Mouse (Mus musculus): Measurements from ENCODE around the gene Olfr1419. TPM values are rescaled to one million over a fixed set of nuclear protein-coding genes. Genes with fewer than 3 reads are reported as not detected.
"Not testable (repeated sequence)": the region's sequence is repeated elsewhere in the genome, so short reads cannot be mapped to it uniquely, and the experiment has no call there.

Olfr1419 gene
- not detected in 2 replicates for polyA plus RNA-seq (2015; fragmentation: Nextera tagmentation; extraction: Ambion mirVana)

- no peak within 1 kb of the TSS for H3K4me2 ChIP-seq (ENCODE audit: low read depth, low read length)
- no peak within 1 kb of the TSS for H3K4me3 ChIP-seq (ENCODE audit: low read length)
- no peaks in the 10 kb centered on the region for H3K36me3 ChIP-seq (ENCODE audit: control insufficient read depth, insufficient read depth)
- H3K9ac ChIP-seq (ENCODE audit: low read length), result no peak within 1 kb of the TSS
- 57% methylated on average over 1 of the region's 1 CpGs for WGBS
- H3K27ac ChIP-seq (ENCODE audit: low read length), result no peak within 1 kb of the TSS
- no peaks in the 10 kb centered on the region for H3K4me1 ChIP-seq (ENCODE audit: control insufficient read depth, insufficient read depth, low read length)
- no peaks in the 10 kb centered on the region for H3K27me3 ChIP-seq (ENCODE audit: control insufficient read depth, insufficient read depth, low read length)
- no peaks in the 10 kb centered on the region for H3K9me3 ChIP-seq (replicated peaks; ENCODE audit: control insufficient read depth, low read length)
- ATAC-seq (replicated peaks; ENCODE audit: extremely low read depth, insufficient read depth, low FRiP score), result no peak
Measured at GRCm38 (mm10) chr19:11875006-11875405, at the start of gene Olfr1419. Gene Olfr1419, minus strand, starts transcription at chr19:11875106.

DNA sequence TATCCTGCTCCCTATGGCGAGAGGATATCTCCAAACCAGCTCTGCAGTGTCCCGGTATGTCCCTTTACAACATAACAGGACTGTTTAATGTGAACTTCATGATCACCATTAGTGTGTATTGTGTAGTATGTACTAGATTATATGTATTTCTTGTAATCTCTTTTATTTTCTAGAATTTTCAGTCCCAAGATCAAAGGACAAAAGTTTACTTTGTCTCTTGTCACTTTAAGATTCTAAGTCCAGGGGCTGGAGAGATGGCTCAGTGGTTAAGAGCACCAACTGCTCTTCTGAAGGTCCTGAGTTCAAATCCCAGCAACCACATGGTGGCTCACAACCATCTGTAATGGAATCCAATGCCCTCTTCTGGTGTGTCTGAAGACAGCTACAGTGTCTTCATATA, 47.6 kb upstream of the Olfr1419 start:
- H3K36me3 ChIP-seq (ENCODE audit: control insufficient read depth, insufficient read depth), result peaks cover 57% of the 10 kb centered on the region
- not testable (repeated sequence) for H3K27me3 ChIP-seq (ENCODE audit: control insufficient read depth, insufficient read depth, low read length); H3K9me3 ChIP-seq (replicated peaks; ENCODE audit: control insufficient read depth, low read length); ATAC-seq (replicated peaks; ENCODE audit: extremely low read depth, insufficient read depth, low FRiP score); H3K4me1 ChIP-seq (ENCODE audit: control insufficient read depth, insufficient read depth, low read length); H3K27ac ChIP-seq (ENCODE audit: low read length); H3K4me2 ChIP-seq (ENCODE audit: low read depth, low read length); H3K4me3 ChIP-seq (ENCODE audit: low read length); H3K9ac ChIP-seq (ENCODE audit: low read length)
- 98% methylated on average over 2 of the region's 2 CpGs for WGBS

DNA sequence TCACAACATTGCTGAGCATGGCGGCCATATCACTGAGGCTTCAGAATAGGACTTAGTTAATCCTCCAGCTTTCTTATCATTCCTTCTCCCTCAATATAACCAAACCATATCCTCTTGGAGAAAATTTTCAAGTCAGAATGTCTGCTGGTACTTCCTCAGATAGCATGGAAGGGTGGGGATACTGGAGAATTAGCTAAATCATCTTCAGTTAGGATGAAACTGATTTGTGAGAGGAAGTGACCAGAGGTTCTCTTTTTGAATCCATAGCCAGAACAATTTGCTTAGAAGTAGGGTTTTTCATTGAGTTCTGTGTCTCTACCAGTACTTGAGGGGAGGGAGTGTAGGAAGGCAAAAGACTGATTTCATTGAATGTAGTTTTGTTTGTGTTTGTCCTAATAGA, 47.2 kb upstream of the Olfr1419 start:
- no peak overlapping the region for H3K4me2 ChIP-seq (ENCODE audit: low read depth, low read length)

GRCm38 (mm10) chr19:11915804-11916203, 40.9 kb upstream of the Olfr1419 start:
- Histone ChIP-seq H3K9me3 (replicated peaks; ENCODE audit: control insufficient read depth, low read length) (no peaks in the 10 kb centered on the region), H3K36me3 (ENCODE audit: control insufficient read depth, insufficient read depth) (peaks cover 18% of the 10 kb centered on the region), H3K4me3 (ENCODE audit: low read length) (no peak overlapping the region), H3K4me2 (ENCODE audit: low read depth, low read length) (no peak overlapping the region), H3K4me1 (ENCODE audit: control insufficient read depth, insufficient read depth, low read length) (peaks cover 26% of the 10 kb centered on the region), H3K27ac (ENCODE audit: low read length) (no peak overlapping the region), H3K27me3 (ENCODE audit: control insufficient read depth, insufficient read depth, low read length) (no peaks in the 10 kb centered on the region), H3K9ac (ENCODE audit: low read length) (no peak overlapping the region)
- WGBS, result 9% methylated on average over 2 of the region's 2 CpGs
- no peak for ATAC-seq (replicated peaks; ENCODE audit: extremely low read depth, insufficient read depth, low FRiP score)

More for the DNA sequence above, 47.2 kb upstream of the Olfr1419 start:
- no peak for ATAC-seq (replicated peaks; ENCODE audit: extremely low read depth, insufficient read depth, low FRiP score)
- Histone ChIP-seq H3K4me3 (ENCODE audit: low read length) (no peak overlapping the region), H3K27ac (ENCODE audit: low read length) (no peak overlapping the region), H3K4me1 (ENCODE audit: control insufficient read depth, insufficient read depth, low read length) (0 out of 2 replicates have a peak, but pooled peaks cover 3% of the 10 kb centered on the region), H3K9ac (ENCODE audit: low read length) (no peak overlapping the region), H3K27me3 (ENCODE audit: control insufficient read depth, insufficient read depth, low read length) (no peaks in the 10 kb centered on the region), H3K36me3 (ENCODE audit: control insufficient read depth, insufficient read depth) (peaks cover 55% of the 10 kb centered on the region), H3K9me3 (replicated peaks; ENCODE audit: control insufficient read depth, low read length) (no peaks in the 10 kb centered on the region)
- WGBS, result 94% methylated on average over 1 of the region's 1 CpGs

- Histone ChIP-seq H3K27me3 (ENCODE audit: control insufficient read depth, insufficient read depth, low read length) (no peaks in the 10 kb centered on the region), H3K4me2 (ENCODE audit: low read depth, low read length) (peak overlapping the region; percentile 66), H3K9ac (ENCODE audit: low read length) (peak overlapping the region; percentile 91), H3K4me3 (ENCODE audit: low read length) (peak overlapping the region; percentile 74), H3K4me1 (ENCODE audit: control insufficient read depth, insufficient read depth, low read length) (peaks cover 26% of the 10 kb centered on the region), H3K36me3 (ENCODE audit: control insufficient read depth, insufficient read depth) (peaks cover 6% of the 10 kb centered on the region), H3K27ac (ENCODE audit: low read length) (peak overlapping the region; percentile 95), H3K9me3 (replicated peaks; ENCODE audit: control insufficient read depth, low read length) (no peaks in the 10 kb centered on the region)
- WGBS, result 0% methylated on average over 43 of the region's 54 CpGs
- peak; percentile 12 for ATAC-seq (replicated peaks; ENCODE audit: extremely low read depth, insufficient read depth, low FRiP score)
Measured at GRCm38 (mm10) chr19:11912533-11913121, 37.7 kb upstream of the Olfr1419 start.

GRCm38 (mm10) chr19:11912037-11912532, 37.2 kb upstream of the Olfr1419 start, which contains the start of gene Patl1:
Gene Patl1, plus strand, starts transcription at chr19:11912399.
- Histone ChIP-seq H3K27me3 (ENCODE audit: control insufficient read depth, insufficient read depth, low read length) (no peaks in the 10 kb centered on the region), H3K27ac (ENCODE audit: low read length) (peak within 1 kb of the TSS; percentile 95), H3K36me3 (ENCODE audit: control insufficient read depth, insufficient read depth) (peaks cover 6% of the 10 kb centered on the region), H3K4me3 (ENCODE audit: low read length) (peak within 1 kb of the TSS; percentile 74), H3K9me3 (replicated peaks; ENCODE audit: control insufficient read depth, low read length) (no peaks in the 10 kb centered on the region), H3K4me2 (ENCODE audit: low read depth, low read length) (peak within 1 kb of the TSS; percentile 71), H3K9ac (ENCODE audit: low read length) (peak within 1 kb of the TSS; percentile 91), H3K4me1 (ENCODE audit: control insufficient read depth, insufficient read depth, low read length) (peaks cover 26% of the 10 kb centered on the region)
- under 1% methylated on average over 52 of the region's 53 CpGs for WGBS
- peak; percentile 97 for ATAC-seq (replicated peaks; ENCODE audit: extremely low read depth, insufficient read depth, low FRiP score)

- H3K9ac ChIP-seq (ENCODE audit: low read length), result peak overlapping the region; percentile 84
- H3K27me3 ChIP-seq (ENCODE audit: control insufficient read depth, insufficient read depth, low read length), result no peaks in the 10 kb centered on the region
- peak overlapping the region; percentile 74 for H3K4me3 ChIP-seq (ENCODE audit: low read length)
- peaks cover 25% of the 10 kb centered on the region for H3K4me1 ChIP-seq (ENCODE audit: control insufficient read depth, insufficient read depth, low read length)
- peak overlapping the region; percentile 71 for H3K4me2 ChIP-seq (ENCODE audit: low read depth, low read length)
- H3K36me3 ChIP-seq (ENCODE audit: control insufficient read depth, insufficient read depth), result peaks cover 6% of the 10 kb centered on the region
- WGBS, result 3% methylated on average over 17 of the region's 17 CpGs
- no peaks in the 10 kb centered on the region for H3K9me3 ChIP-seq (replicated peaks; ENCODE audit: control insufficient read depth, low read length)
- ATAC-seq (replicated peaks; ENCODE audit: extremely low read depth, insufficient read depth, low FRiP score), result peak; percentile 50
- H3K27ac ChIP-seq (ENCODE audit: low read length), result peak overlapping the region; percentile 95
Measured at GRCm38 (mm10) chr19:11911603-11912002, 36.7 kb upstream of the Olfr1419 start.

- H3K27ac ChIP-seq (ENCODE audit: low read length), result peak overlapping the region; percentile 95
- peaks cover 20% of the 10 kb centered on the region for H3K4me1 ChIP-seq (ENCODE audit: control insufficient read depth, insufficient read depth, low read length)
- WGBS, result 78% methylated on average over 5 of the region's 5 CpGs
- H3K27me3 ChIP-seq (ENCODE audit: control insufficient read depth, insufficient read depth, low read length), result no peaks in the 10 kb centered on the region
- H3K9me3 ChIP-seq (replicated peaks; ENCODE audit: control insufficient read depth, low read length), result no peaks in the 10 kb centered on the region
- peak overlapping the region; percentile 71 for H3K4me2 ChIP-seq (ENCODE audit: low read depth, low read length)
- H3K4me3 ChIP-seq (ENCODE audit: low read length), result peak overlapping the region; percentile 74
- peaks cover 6% of the 10 kb centered on the region for H3K36me3 ChIP-seq (ENCODE audit: control insufficient read depth, insufficient read depth)
- no peak for ATAC-seq (replicated peaks; ENCODE audit: extremely low read depth, insufficient read depth, low FRiP score)
- H3K9ac ChIP-seq (ENCODE audit: low read length), result peak overlapping the region; percentile 84
Measured at GRCm38 (mm10) chr19:11911021-11911420, 36.1 kb upstream of the Olfr1419 start.

- no peak for ATAC-seq (replicated peaks; ENCODE audit: extremely low read depth, insufficient read depth, low FRiP score)
Measured at GRCm38 (mm10) chr19:11886265-11886664, 11.4 kb upstream of the Olfr1419 start, which contains the start of gene Olfr1420. Gene Olfr1420, plus strand, starts transcription at chr19:11886565.

More at GRCm38 (mm10) chr19:11886265-11886664, 11.4 kb upstream of the Olfr1419 start, which contains the start of gene Olfr1420:
- Histone ChIP-seq H3K9ac (ENCODE audit: low read length) (no peak within 1 kb of the TSS), H3K36me3 (ENCODE audit: control insufficient read depth, insufficient read depth) (no peaks in the 10 kb centered on the region), H3K9me3 (replicated peaks; ENCODE audit: control insufficient read depth, low read length) (no peaks in the 10 kb centered on the region), H3K27ac (ENCODE audit: low read length) (no peak within 1 kb of the TSS), H3K27me3 (ENCODE audit: control insufficient read depth, insufficient read depth, low read length) (no peaks in the 10 kb centered on the region), H3K4me3 (ENCODE audit: low read length) (no peak within 1 kb of the TSS), H3K4me2 (ENCODE audit: low read depth, low read length) (no peak within 1 kb of the TSS), H3K4me1 (ENCODE audit: control insufficient read depth, insufficient read depth, low read length) (no peaks in the 10 kb centered on the region)
- 15% methylated on average over 1 of the region's 1 CpGs for WGBS

All from heart, embryonic 16.5 days (tissue).